8 mouse cellular contexts compared by ENCODE assay signal in the genomic region with DNA sequence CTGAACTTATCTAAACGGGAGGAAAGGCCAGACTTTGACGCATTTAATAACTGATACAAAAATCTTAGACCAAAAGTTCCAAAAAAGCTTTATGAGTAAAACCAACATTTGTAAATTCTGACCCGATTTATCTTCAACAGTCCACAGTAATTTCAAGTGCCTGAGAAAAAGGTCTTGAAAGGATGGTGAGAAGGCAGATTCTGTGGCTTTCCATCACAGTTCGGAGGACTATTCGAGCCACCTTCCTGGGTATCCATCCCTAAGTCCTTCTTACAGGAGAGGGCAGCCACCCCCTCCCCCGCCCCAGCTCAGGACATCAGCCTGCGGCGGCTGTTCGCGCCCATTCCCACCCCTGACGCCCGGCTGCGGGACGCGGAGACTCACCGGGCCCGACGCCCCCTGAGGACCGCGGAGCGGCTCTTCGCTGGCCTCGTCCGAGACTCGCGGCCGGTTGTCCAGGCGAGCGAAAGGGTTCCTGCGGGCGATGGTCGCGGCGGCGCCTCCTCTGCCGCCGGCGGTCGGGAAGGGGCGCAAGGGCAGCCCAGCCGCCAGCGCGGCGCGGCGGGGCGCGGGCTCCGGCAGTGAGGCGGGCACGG. TPM values are rescaled to one million over a fixed set of nuclear protein-coding genes. Genes with fewer than 3 reads are reported as not detected.
A peak's percentile ranks its signal among the peaks of the same experiment; 100 is the strongest.
DNase-seq lines count a peak whose midpoint lies in the region; ATAC-seq lines count a peak whose summit lies in the region.

No protein-coding gene starts in this region.

- H3K9me3 ChIP-seq in heart, embryonic 11.5 days (replicated peaks; ENCODE audit: control insufficient read depth, low read length): no peaks in the 10 kb centered on the region
- no peaks in the 10 kb centered on the region for H3K9me3 ChIP-seq in hindbrain, embryonic 14.5 days (ENCODE audit: control insufficient read depth, low read length)
- no peaks in the 10 kb centered on the region for H3K9me3 ChIP-seq in midbrain, embryonic 12.5 days

- peak; percentile 36; the same call in 1 of the 2 replicates for ATAC-seq in heart, embryonic 11.5 days (replicated peaks; ENCODE audit: insufficient number of reproducible peaks, low FRiP score, low TSS enrichment)
- no peak; the same call in 1 of the 2 replicates for ATAC-seq in hindbrain, embryonic 14.5 days (ENCODE audit: low FRiP score)
- ATAC-seq in midbrain, embryonic 12.5 days (ENCODE audit: low FRiP score, low read depth): peak; percentile 66

- intact Hi-C loops in heart, postnatal 14 days (cut with DNase I): no loop called here

- peak overlapping the region; percentile 88 for H3K4me2 ChIP-seq in heart, embryonic 11.5 days
- peak overlapping the region; percentile 89 for H3K4me2 ChIP-seq in hindbrain, embryonic 14.5 days (replicated peaks)
- H3K4me2 ChIP-seq in midbrain, embryonic 12.5 days (replicated peaks): peak overlapping the region; percentile 84

- no peaks in the 10 kb centered on the region for H3K27me3 ChIP-seq in heart, embryonic 11.5 days (ENCODE audit: control insufficient read depth, insufficient read depth, low read length)
- H3K27me3 ChIP-seq in hindbrain, embryonic 14.5 days (ENCODE audit: control insufficient read depth, insufficient read depth, low read length): no peaks in the 10 kb centered on the region
- H3K27me3 ChIP-seq in midbrain, embryonic 12.5 days: no peaks in the 10 kb centered on the region

- peaks cover 11% of the 10 kb centered on the region for H3K4me1 ChIP-seq in heart, embryonic 11.5 days (ENCODE audit: control insufficient read depth, insufficient read depth, low read length)
- peaks cover 17% of the 10 kb centered on the region for H3K4me1 ChIP-seq in hindbrain, embryonic 14.5 days (replicated peaks; ENCODE audit: control insufficient read depth, insufficient read depth, low read length)
- peaks cover 23% of the 10 kb centered on the region for H3K4me1 ChIP-seq in midbrain, embryonic 12.5 days

- H3K4me3 ChIP-seq in heart, embryonic 11.5 days (ENCODE audit: low read depth, low read length): peak overlapping the region; percentile 94
- H3K4me3 ChIP-seq in hindbrain, embryonic 14.5 days (replicated peaks; ENCODE audit: low read length): peak overlapping the region; percentile 66
- peak overlapping the region; percentile 87 for H3K4me3 ChIP-seq in midbrain, embryonic 12.5 days

- peak overlapping the region; percentile 77 for H3K27ac ChIP-seq in heart, embryonic 11.5 days (ENCODE audit: low read depth, low read length)
- H3K27ac ChIP-seq in hindbrain, embryonic 14.5 days: peak overlapping the region; percentile 88
- peak overlapping the region; percentile 90 for H3K27ac ChIP-seq in midbrain, embryonic 12.5 days (replicated peaks)

- no peak for DNase-seq in heart, postnatal 14 days
- DNase-seq in ZHBTc4 (ENCODE audit: low read depth, low spot score): peak; percentile 63
- peak; percentile 28 for DNase-seq in hindbrain, embryonic 14.5 days (ENCODE audit: low spot score)
- no peak for DNase-seq in layer of hippocampus, adult 9-11 months
- no peak for DNase-seq in spleen, postnatal 4 days (ENCODE audit: low spot score in 2 of 2)
- DNase-seq in T-cell, adult 2 months (ENCODE audit: low spot score): no peak

- 0 out of 2 replicates have a peak, but pooled peaks cover 5% of the 10 kb centered on the region for H3K36me3 ChIP-seq in heart, embryonic 11.5 days (ENCODE audit: control insufficient read depth, insufficient read depth, low read length)
- H3K36me3 ChIP-seq in hindbrain, embryonic 14.5 days (replicated peaks; ENCODE audit: control insufficient read depth, insufficient read depth): peaks cover 41% of the 10 kb centered on the region
- peaks cover 28% of the 10 kb centered on the region for H3K36me3 ChIP-seq in midbrain, embryonic 12.5 days

- WGBS in heart, embryonic 11.5 days (ENCODE audit: insufficient replicate concordance): 1% methylated on average over 49 of the region's 51 CpGs
- WGBS in hindbrain, embryonic 14.5 days: 2% methylated on average over 50 of the region's 51 CpGs
- WGBS in midbrain, embryonic 12.5 days: 2% methylated on average over 36 of the region's 51 CpGs

- H3K9ac ChIP-seq in heart, embryonic 11.5 days (ENCODE audit: low read depth, low read length): peak overlapping the region; percentile 87
- H3K9ac ChIP-seq in hindbrain, embryonic 14.5 days: peak overlapping the region; percentile 75
- peak overlapping the region; percentile 89 for H3K9ac ChIP-seq in midbrain, embryonic 12.5 days (replicated peaks)

RNA-seq across cellular contexts. Expression of gene Donson, which starts 0.4 kb away (rescaled TPM):
- 20.5 and 20.7 TPM in 2 replicates for polyA plus RNA-seq in heart, embryonic 11.5 days (2014; fragmentation: Nextera tagmentation; extraction: Ambion mirVana)
- total RNA-seq in heart, postnatal 14 days (2021): 1 to 10 TPM; 3.3 to 6.4 TPM
- 26.4 and 28.1 TPM in 2 replicates for polyA plus RNA-seq in hindbrain, embryonic 14.5 days (2014; fragmentation: Nextera tagmentation; extraction: Ambion mirVana)
- polyA plus RNA-seq in midbrain, embryonic 12.5 days (2016; fragmentation: Nextera tagmentation; extraction: Ambion mirVana): 33.6 and 35.5 TPM in 2 replicates

RNA-seq across cellular contexts. Expression of gene Cryzl1, which starts 40.7 kb away (rescaled TPM):
- 54.5 and 54.7 TPM in 2 replicates for polyA plus RNA-seq in heart, embryonic 11.5 days (2014; fragmentation: Nextera tagmentation; extraction: Ambion mirVana)
- 10 to 100 TPM; 23.6 to 26.4 TPM for total RNA-seq in heart, postnatal 14 days (2021)
- polyA plus RNA-seq in hindbrain, embryonic 14.5 days (2014; fragmentation: Nextera tagmentation; extraction: Ambion mirVana): 101 and 111 TPM in 2 replicates
- polyA plus RNA-seq in midbrain, embryonic 12.5 days (2016; fragmentation: Nextera tagmentation; extraction: Ambion mirVana): 81.7 and 85.1 TPM in 2 replicates

RNA-seq across cellular contexts. Expression of gene Son, which starts 40.8 kb away (rescaled TPM):
- polyA plus RNA-seq in heart, embryonic 11.5 days (2014; fragmentation: Nextera tagmentation; extraction: Ambion mirVana): 86.6 and 116 TPM in 2 replicates
- total RNA-seq in heart, postnatal 14 days (2021): 100 to 1,000 TPM; 175 to 187 TPM
- 125 and 146 TPM in 2 replicates for polyA plus RNA-seq in hindbrain, embryonic 14.5 days (2014; fragmentation: Nextera tagmentation; extraction: Ambion mirVana)
- polyA plus RNA-seq in midbrain, embryonic 12.5 days (2016; fragmentation: Nextera tagmentation; extraction: Ambion mirVana): 163 and 170 TPM in 2 replicates

RNA-seq across cellular contexts. Expression of gene Itsn1, which starts 41.0 kb away (rescaled TPM):
- 26.6 and 29.5 TPM in 2 replicates for polyA plus RNA-seq in heart, embryonic 11.5 days (2014; fragmentation: Nextera tagmentation; extraction: Ambion mirVana)
- 10 to 100 TPM; 40.5 to 53.6 TPM for total RNA-seq in heart, postnatal 14 days (2021)
- polyA plus RNA-seq in hindbrain, embryonic 14.5 days (2014; fragmentation: Nextera tagmentation; extraction: Ambion mirVana): 61.8 and 67.1 TPM in 2 replicates
- 75.4 and 75.7 TPM in 2 replicates for polyA plus RNA-seq in midbrain, embryonic 12.5 days (2016; fragmentation: Nextera tagmentation; extraction: Ambion mirVana)

RNA-seq across cellular contexts. Expression of gene Gart, which starts 41.4 kb away (rescaled TPM):
- 84.5 and 88.2 TPM in 2 replicates for polyA plus RNA-seq in heart, embryonic 11.5 days (2014; fragmentation: Nextera tagmentation; extraction: Ambion mirVana)
- 10 to 100 TPM; 52.8 to 56.6 TPM for total RNA-seq in heart, postnatal 14 days (2021)
- 55.7 and 58.1 TPM in 2 replicates for polyA plus RNA-seq in hindbrain, embryonic 14.5 days (2014; fragmentation: Nextera tagmentation; extraction: Ambion mirVana)
- polyA plus RNA-seq in midbrain, embryonic 12.5 days (2016; fragmentation: Nextera tagmentation; extraction: Ambion mirVana): 100 and 102 TPM in 2 replicates

Comparison
In these comparisons a context has a peak if more than half of its experiments do, and no peak if none do; other contexts are left out.
1. DNase-seq: peak in ZHBTc4 (single experiment) and hindbrain, embryonic 14.5 days (single experiment); none in heart, postnatal 14 days (0 of 2), layer of hippocampus, adult 9-11 months (single experiment), spleen, postnatal 4 days (0 of 2) and T-cell, adult 2 months (single experiment).
2. Peak in every context shown above with its lines, with median percentiles within 50 percentile points of each other: H3K27ac ChIP-seq, H3K4me2 ChIP-seq, H3K4me3 ChIP-seq and H3K9ac ChIP-seq.